Mouse (Mus musculus) cerebellum, postnatal 36 days (tissue): ENCODE measurements at regions not wholly inside any gene's neighbourhood (a gene's known extent, or its start where the extent isn't known, plus 50 kb on each side); places are given as distances from the start of the nearest gene placed in this dataset.
A peak's percentile ranks its signal among the peaks of the same experiment; 100 is the strongest.

ENCODE experiments used
- DNase-seq, 2 experiments: peaks; one replicate each; pipeline ENCODE4 v3.0.0; 2021 to 2022; ENCODE audit warnings: mixed read lengths in 2 of 2

DNA sequence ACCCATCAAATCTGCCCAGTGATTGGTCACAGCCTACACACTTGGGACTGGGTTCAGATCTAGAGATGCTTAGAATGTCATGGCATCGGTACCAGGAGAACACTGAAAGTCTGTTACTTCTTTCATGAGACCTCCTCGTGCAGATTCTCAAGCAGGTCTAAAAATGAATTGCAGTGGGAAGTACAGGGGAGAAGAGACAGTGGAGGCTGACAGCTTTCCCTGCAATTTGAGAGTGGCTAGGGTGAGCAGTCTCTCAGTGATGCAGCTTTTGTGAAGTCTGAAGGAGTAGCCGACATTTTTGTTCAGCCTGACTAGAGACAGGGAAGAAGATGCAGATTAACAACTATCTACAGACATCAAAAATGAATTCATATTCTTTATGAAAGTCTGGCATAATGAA, 112.5 kb downstream of the Fam198b start:
- DNase-seq: no peak

DNA sequence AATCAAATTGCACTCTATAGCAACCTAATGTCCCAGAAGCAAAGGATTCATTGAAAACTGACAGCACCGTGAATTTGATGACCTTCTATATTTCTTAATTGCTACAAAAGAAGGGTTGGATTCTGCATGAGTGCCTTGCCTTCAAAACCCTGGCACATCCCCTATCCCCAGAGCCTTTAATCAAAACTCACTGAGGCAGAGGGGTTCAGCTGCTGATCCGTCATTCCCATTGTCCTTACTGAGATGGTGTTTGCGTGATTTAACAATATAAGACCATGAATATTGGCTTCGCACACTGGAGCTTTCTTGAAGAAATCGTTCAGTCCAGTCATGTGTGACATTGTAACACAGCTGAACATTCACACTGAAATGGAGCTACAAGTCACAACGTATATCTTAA, 118.0 kb downstream of the Fam198b start:
- DNase-seq: no peak

DNA sequence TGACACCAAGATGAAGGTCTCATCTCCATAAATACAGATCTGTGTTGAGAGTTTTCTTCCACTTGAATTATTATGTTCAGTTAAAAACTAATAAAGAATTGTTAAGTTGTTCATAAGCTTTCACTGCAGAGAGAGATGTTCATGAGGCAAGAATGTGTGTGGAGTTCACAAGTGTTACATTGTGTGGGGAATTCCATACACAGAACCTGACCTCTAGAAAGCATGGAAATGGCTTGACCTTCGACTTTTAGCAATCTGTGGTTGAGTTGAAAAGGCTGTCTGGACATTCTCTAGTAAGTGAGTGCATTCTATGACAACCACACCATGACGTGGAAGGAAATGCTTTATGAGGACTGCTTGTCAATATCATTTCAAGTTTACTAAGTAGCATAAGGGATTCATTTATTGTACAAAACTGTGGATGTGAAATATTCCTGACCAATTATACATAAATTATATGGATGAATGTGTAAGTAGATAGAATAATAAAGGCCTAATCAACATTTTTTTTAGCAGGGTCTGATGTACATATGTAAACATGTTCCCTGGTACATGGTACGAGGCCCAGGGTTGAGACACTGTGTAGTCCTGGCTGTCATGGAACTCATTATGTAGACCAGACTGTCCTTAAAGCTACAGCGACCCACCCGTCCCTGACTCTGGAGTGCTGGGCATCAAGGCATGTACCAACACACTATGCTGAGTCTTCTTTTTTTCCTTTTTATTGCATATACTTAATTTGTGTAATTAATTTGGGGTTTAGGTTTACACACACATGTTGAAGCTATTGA, 119.2 kb downstream of the Fam198b start:
- DNase-seq: no peak

DNA sequence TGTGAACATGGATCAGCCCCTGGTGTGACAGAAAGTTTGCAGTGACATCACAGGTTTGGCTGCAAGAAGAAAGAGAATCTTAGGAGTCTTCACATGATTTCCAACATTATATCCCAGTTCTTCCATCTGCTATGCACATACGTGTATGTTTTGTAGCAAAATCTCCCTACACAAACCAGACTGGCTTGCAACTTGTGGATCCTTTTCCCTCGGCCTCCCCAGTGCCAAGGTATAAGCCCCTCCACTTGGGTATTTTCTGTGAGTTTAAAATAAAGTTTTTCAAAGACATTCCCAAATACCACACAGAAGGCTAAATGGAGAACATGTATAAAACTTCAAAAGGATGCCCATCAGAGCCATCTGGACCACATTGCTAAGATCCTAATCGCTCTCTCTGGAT, 120.2 kb downstream of the Fam198b start:
- DNase-seq: no peak

DNA sequence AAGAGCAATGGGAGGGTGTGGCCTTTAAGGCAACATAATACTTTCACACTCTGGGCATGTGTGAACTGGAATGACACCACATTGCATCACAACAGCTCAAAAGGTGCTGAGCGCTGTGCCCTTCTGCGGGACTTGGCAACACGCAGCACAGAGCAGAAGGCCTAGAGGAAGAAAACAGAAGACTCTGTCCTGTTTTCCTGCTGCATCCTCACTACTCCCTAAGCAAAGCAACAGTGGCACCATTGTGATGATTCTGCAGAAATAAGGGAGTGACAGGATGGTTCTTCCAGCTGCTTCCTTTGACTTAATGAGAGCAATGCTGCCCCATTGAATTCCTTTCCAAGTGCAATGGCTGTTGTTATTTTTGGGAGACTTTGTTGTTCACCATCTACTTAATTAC, 120.6 kb downstream of the Fam198b start:
- no peak for DNase-seq

DNA sequence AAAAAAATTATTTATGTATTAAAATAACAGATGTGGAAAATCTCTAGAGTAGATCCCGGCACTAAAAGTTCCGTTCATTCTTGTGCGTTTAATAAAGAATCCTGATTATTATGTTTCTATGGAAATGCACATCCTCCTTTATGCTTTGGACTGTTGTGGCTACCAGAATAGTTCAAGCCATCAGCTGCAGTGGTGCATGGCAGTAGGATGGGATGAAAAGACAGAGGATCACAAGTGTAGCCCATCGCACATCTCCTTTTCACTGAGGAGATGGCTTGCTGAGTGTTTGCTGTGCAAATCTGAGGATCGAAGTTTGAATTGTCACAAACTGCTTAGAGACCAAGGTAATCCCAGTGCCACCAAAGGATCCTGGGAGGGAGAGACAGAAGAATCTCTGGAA, 121.0 kb downstream of the Fam198b start:
- no peak for DNase-seq

DNA sequence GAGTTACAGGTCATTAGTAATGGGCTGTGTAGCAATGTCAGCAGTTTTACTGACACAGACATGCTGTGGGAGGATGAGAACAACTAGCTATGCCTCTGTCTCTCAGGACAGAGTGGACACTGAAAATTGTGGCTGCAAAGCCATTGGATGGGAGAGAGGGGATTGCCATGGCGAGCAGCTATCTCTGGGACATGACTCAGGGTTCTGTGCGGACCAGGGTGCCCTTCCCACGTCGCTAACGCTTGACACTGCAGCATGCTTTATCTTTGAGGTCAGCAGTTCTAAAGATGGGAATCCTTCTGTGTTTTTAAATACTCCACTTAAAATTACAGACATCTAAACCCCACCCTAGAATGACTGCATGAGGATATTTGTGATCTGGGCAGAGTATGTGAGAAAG, 121.9 kb downstream of the Fam198b start:
- DNase-seq: no peak

DNA sequence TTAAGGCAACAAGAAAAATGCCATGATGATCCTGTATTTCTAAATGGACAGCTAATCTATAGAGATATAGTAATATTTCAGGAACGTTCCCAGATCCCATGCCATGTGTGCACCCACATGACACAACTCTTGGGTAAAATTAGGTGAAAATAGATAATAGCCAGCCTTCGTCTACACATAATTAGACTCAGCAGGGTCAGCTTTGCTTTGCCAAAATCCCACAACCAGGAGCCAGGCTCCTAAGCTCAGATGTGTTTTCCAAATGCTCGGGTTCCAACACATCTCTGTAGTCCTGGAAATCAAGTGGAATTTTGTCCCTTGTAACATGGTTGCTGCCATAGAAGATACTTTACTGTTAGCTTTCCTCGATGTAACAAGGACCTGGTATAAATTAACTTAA, 122.7 kb downstream of the Fam198b start:
- no peak for DNase-seq

DNA sequence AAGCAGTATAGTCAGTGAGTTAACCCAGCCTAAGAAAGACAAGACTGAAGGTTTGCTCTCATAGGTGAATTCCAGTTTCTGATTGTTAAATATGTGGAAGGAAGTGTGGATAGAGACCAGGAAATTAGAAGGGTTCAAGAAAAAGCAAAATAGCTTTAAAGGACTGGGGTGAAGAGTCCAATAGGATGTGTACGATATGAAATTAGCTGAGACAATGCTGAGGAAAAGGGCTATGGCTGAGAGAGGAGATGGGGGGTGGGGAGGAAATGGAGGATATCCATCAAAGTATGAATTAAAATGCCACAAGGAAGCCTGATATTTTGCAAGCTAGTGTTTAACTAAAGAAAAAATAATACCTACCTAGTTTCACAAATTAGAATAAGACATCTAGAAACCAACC, 124.9 kb downstream of the Fam198b start:
- DNase-seq: no peak

DNA sequence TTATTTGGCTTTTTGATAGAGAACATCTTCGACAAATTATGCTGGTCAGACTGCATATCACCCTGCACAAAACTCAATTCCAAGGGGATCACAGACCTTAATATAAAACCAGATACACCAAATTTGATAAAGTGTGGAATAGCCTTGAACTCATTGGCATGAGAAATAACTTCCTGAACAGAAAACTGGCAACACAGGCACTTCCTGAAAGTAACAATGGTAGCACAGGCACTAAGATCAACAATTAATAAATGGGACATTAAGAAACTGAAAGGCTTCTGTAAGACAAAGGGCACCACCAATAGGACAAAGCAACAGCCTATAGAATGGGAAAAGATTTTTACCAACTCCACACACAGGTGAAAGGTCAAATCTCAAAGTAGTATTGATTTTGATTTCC, 141.5 kb downstream of the Fam198b start:
- no peak for DNase-seq

DNA sequence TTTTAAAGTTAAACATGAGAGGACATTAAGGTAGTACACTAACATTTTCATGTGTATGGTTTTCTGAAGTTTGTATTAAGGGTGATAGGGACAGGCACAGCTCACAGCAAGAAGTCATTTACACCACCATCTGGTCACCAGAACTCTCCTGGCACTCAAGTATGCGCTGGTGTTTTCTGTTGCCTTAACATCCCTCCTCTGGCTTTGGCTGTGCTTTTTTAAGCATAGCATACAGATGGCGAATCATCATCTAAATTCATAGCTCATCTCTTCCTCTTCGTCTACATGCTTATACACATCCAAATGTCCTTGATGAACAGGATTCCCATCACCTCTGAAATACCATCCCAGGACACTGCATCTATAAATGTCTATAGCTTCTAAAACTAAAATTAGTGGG, 148.7 kb downstream of the Fam198b start:
- DNase-seq: no peak

DNA sequence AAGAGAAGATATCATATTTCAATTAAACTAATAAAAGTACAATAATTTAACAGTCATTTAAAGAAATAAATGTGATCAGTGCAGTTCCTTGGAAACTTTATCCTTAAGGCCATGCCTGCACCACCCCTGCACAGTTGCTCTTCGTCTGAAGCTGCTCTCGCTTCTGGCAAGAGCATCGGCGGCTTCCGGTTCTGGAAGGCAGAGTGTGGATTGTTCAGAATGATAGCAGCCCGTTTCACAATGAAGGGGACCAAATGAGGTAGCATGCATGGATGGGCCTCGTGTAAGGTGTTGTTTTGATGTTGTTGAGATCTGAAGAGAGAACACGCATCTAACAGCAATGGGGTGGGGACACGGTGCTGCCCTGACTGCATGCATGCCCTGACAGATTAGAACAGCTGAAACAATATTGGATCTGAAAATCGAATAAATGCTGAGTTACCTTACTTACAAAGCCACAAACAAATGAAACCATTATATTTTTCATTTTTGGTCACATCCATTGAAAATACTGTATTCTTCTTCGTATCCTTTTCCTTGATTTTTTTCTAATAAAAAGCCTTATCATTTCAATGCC, 154.3 kb downstream of the Fam198b start:
- no peak for DNase-seq

DNA sequence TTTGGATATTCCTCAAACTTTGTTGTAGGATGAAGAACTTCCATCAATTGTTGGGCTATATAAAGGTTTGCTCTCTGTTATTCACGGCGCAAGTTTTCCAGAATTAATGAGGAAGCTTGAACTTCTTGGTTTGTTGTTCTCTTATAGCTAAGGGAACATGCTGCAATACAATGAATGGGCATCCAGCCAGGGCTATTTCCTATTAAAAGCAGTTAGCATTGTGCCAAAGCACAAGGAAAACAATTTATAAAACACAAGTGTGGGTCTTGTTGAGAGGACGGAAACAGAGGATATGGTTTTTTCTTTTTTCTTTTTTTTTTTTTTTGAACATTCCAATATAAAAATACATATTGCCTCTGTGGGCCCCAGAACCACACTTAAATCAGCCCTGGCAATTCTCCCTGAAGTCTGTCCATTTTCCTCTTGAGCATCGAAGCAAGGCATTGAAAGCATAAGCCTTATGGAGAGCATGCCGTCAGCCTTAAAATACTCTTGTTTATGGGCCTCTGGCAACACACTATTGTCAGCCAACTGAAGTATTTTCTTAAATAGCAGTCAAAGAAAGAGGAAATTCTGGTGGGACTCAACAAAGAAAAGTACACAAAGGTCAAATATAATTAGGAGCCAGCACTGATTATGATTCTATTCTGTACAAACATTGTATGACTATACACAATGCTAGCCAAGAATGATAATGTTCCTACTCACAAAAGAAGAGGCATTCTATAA, 158.6 kb downstream of the Fam198b start:
- DNase-seq: no peak

DNA sequence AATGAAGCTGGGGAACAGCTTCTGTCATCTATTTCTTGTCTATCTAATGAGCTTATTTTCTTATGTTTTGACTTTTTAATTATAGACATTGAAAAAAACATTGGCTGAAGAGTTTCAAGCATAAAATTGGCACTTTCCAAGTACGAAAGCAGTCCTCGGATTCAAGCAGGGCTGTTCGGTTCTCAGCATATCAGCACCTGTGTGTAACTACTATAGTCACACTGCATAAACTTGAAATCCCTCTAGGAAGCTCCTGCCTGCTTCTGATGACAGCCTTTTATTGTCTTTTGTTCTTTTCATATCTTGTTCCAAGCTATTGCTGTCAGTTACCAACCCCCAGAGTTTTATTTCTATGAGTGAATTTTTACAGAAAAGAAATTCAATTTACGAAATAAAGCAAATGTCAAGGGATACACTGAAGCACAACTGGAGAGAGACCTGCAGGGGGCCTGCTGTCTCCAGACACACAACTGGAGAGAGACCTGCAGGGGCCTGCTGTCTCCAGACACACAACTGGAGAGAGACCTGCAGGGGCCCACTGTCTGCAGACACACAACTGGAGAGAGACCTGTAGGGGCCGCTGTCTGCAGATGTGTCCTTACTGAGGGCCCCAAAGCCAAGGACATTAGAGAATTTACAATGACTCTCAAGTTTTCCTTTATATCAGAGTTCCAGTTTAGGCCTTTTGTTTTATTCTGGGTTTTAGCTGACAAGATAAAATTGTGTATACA, 165.3 kb downstream of the Fam198b start:
- no peak for DNase-seq

DNA sequence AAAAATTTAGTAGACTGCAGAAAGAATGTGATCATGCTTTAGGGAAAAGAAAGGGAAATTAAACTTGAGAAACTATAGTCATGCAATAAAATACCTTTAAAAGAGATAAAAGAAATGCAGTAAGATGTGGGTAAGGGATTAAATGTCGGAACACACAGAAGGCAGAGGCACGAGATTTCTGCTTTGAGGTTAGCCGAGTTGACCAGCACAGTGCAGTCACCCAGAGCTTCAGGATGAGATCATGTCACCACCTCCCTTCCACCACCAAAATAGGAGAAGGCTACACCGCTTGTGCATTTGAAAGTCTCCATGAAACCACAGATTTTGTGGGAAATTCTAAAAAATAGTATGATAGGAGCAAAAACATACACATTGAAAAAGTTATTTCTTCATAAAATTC, 166.6 kb downstream of the Fam198b start:
- DNase-seq: no peak

DNA sequence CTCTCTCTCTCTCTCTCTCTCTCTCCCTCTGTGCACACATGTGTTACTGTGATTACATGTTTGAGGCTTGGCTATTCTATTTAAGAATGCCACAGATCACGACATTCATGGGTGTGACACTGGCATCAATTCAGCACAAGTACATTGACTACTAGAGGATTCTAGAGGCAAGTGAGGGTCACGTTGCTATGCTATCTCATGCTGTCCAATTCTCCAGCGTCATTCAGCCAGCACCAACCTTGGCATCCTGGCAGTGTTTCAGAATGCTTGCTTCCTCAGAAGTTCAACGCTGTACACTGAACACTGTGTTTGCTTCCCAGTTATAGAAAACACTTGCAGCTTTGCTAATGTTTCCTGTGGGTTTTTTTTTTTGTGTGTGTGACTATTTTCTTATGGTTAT, 167.6 kb downstream of the Fam198b start:
- no peak for DNase-seq

DNA sequence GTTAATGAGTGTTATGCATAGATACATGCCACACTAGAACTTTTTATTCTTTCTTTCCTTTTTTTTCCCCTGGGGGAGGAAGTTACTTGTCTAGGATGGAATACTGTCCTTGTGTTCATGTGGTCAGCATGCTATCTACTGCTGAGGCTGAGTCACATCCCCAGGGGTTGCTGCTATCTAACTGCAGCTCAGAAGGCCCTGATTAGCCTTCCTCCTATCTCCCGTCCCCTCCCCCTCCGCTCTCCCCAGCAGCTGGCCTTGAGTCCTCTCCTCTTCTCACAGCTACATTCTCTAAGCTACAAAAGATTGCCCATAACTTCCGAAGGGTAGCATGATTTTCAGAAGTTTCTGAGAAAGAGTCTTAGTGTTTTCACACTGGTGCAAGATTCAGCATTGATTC, 168.5 kb downstream of the Fam198b start:
- DNase-seq: no peak

DNA sequence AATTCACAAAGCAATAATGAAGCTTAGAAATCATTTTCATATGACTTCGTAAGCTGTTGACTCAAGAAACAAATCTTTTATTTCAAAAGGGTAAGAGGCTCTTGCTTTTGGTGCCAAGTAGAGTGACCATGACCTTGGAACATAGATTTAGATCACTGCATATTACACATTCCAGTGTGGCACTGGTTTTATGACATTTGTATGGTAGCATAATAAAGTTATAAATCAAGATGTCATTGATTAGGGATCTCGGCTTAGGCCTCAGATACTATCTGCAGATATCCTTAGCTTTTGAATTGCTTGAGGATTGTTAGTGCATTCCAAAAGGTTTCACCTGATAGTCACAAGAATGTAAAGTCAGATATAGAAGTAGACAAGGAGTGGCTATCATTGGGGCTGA, 169.1 kb downstream of the Fam198b start:
- DNase-seq: no peak

DNA sequence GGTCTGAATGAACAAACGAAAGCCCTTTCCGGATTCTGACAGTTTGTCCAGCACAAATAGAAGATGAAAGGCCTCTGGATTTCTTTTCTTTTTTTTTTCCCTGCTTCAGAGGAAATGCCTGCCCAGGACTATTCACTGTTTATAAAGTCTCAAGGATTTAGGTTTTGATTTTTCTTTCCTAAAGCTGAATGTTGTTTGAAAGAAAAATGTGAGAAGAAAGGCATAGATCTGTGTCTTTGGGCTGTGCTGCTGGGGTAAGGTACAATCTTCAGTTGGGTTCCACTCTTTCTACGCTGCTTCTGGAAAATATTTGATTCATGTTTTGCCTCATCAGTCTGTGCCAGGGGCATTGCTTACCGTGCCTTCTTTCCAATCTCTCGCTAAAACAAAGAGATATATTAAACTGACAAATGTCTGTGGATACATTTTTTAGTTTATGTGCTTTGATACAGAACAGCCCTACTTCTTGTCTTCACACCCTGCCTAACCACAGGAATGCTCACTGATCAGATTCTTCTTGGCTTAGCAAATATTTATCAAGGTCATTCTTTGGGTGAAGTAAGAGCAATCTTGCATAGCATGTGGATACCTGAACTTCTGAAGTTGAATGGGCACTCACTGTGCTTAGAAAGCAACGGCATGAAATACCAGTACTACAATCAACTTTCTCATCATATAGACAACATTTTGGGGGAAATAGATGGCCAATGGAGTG, 172.5 kb downstream of the Fam198b start:
- no peak for DNase-seq

DNA sequence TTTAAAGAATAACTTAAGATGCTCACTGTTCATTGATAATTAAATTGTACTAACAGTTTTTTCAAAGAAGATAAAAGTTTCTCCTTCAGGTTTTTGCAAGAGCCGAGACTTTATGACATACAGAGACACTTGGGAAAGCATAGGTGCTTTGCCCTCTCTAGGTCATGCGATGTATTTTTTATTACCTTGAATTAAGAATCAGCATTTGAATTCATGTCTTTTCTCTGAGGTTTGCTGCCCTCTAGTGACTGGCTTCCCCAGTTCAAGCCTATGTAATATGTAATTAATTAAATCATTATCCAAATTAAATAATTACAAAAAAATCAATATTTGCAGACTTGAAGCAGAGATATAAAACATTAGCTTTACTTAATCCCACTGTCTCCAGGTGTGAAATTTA, 174.4 kb downstream of the Fam198b start:
- DNase-seq: peak; percentile 22 to 49

DNA sequence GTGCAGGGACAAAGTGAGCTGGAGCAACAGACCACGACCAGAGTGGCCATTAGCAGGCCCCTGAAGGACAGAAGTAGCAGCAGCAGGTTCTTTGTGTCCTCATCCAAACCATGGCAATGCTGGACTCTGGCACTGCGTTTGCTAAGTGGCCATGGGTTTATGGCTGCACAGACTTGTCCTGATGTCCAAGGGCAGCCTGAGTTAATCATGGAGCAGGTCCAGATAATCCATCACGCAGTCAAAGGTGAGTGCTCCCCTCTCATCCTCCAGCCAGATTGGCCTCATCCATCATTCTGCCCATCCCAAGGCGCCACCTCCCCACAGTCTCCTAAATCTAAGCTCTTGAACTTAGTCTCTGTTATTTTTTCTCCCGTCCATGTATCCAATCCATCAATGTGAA, 186.4 kb downstream of the Fam198b start:
- DNase-seq: no peak

DNA sequence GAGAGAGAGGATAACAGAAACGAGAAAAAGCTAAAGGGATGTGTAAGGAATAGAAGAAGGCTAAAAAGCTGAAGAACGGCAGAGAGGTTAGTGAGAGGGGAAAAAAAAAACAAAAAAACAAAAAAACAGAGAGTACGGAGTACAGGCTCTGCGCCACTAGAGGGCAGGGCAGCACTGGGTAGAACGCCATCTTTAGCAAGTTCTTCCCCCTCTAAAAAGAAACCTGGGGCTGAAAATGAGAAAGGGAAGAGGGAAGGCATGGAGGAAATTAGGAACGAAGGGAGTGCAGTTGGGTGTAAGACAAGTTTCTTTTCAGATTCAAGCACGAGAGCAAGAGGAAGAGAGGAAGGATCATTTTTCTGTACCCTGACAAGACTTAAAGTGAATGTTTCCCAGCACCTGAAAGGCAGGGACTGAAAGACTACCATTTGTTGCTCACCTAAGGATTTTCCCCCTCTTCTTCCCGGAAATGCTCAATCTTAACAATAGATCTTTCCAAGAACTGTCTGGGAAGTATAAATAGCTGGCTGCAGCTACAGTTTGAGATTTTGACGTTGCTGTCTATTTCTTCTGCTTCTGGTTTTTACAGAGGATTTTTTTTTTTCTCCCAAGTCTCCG, 195.6 kb downstream of the Fam198b start:
- DNase-seq: peak; percentile 73 to 74
